Mouse (Mus musculus) lung, embryonic 15.5 days (tissue): ENCODE data around the gene Panx1. TPM values are rescaled to one million over a fixed set of nuclear protein-coding genes. Genes with fewer than 3 reads are reported as not detected.
A peak's percentile ranks its signal among the peaks of the same experiment; 100 is the strongest.

Experiments used
- ATAC-seq: fragments of 200-750 bp; cut with Nextera tagmentation; 2 replicates; pipeline ENCODE4 v1.8.0; 2017; ENCODE audit warnings: moderate number of reproducible peaks, borderline replicate concordance; ENCODE audit not compliant: low FRiP score, low TSS enrichment; ENCODE audit errors: extremely low read depth
- H3K27ac ChIP-seq: fragments of 300-500 bp; sonication (generic); 2 replicates; pipeline ENCODE4 v1.5.1; 2015; ENCODE audit warnings: moderate library complexity, mild to moderate bottlenecking, inconsistent platforms
- H3K27me3 ChIP-seq: fragments of 300-500 bp; sonication (generic); 2 replicates; pipeline ENCODE4 v1.6.1; 2015; ENCODE audit warnings: inconsistent platforms
- H3K36me3 ChIP-seq: fragments of 300-500 bp; sonication (generic); 2 replicates; pipeline ENCODE4 v1.6.1; 2015; ENCODE audit warnings: inconsistent platforms
- H3K4me1 ChIP-seq: fragments of 300-500 bp; sonication (generic); 2 replicates; pipeline ENCODE4 v1.6.1; 2015; ENCODE audit warnings: inconsistent platforms
- H3K4me2 ChIP-seq: fragments of 300-500 bp; sonication (generic); 2 replicates; pipeline ENCODE4 v1.6.1; 2015; ENCODE audit warnings: inconsistent platforms, mild to moderate bottlenecking, moderate library complexity
- H3K4me3 ChIP-seq: fragments of 300-500 bp; sonication (generic); 2 replicates; pipeline ENCODE4 v1.5.1; 2015; ENCODE audit warnings: mild to moderate bottlenecking, inconsistent platforms
- H3K9ac ChIP-seq: fragments of 300-500 bp; sonication (generic); 2 replicates; pipeline ENCODE4 v1.6.1; 2015; ENCODE audit warnings: inconsistent platforms
- H3K9me3 ChIP-seq: fragments of 300-500 bp; sonication (generic); 2 replicates; pipeline ENCODE4 v1.6.1; 2016; ENCODE audit warnings: inconsistent platforms
- WGBS: fragments of 180-500 bp; shearing (Covaris S2); methylation state at CpG from one replicate; pipeline ENCODE4 v1.1.7; 2015; 5-methylcytosine and 5-hydroxymethylcytosine counted together
- polyA plus RNA-seq: library from polyadenylated mRNA; unstranded; fragments of >200 nt; fragmentation: Nextera tagmentation; extraction: Ambion mirVana; gene quantifications from 2 replicates; pipeline ENCODE4 v1.2.1, GENCODE M21; 2015

The Panx1 gene
- polyA plus RNA-seq, 1 experiment from 2014 or later = 31.7 TPM

GRCm38 (mm10) chr9:15036807-15037206, 8.5 kb downstream of the Panx1 start:
- ATAC-seq = no peak
- 49% methylated on average over 4 of the region's 4 CpGs for WGBS
- Histone ChIP-seq H3K4me3 (no peak overlapping the region), H3K36me3 (no peaks in the 10 kb centered on the region), H3K27ac (no peak overlapping the region), H3K27me3 (no peaks in the 10 kb centered on the region), H3K4me2 (no peak overlapping the region), H3K9me3 (no peaks in the 10 kb centered on the region), H3K4me1 (peaks cover 17% of the 10 kb centered on the region), H3K9ac (no peak overlapping the region)

GRCm38 (mm10) chr9:15036405-15036804, 8.9 kb downstream of the Panx1 start:
- H3K4me1 ChIP-seq = peaks cover 17% of the 10 kb centered on the region
- WGBS = 90% methylated on average over 2 of the region's 2 CpGs
- H3K9me3 ChIP-seq = no peaks in the 10 kb centered on the region
- H3K27me3 ChIP-seq = no peaks in the 10 kb centered on the region
- no peak overlapping the region for H3K4me2 ChIP-seq
- ATAC-seq = no peak
- no peak overlapping the region for H3K9ac ChIP-seq
- H3K27ac ChIP-seq = no peak overlapping the region
- H3K4me3 ChIP-seq = no peak overlapping the region
- no peaks in the 10 kb centered on the region for H3K36me3 ChIP-seq

GRCm38 (mm10) chr9:15035979-15036378, 9.3 kb downstream of the Panx1 start:
- WGBS = 92% methylated on average over 7 of the region's 7 CpGs
- H3K27me3 ChIP-seq = no peaks in the 10 kb centered on the region
- H3K36me3 ChIP-seq = no peaks in the 10 kb centered on the region
- H3K27ac ChIP-seq = no peak overlapping the region
- H3K4me3 ChIP-seq = no peak overlapping the region
- H3K9ac ChIP-seq = no peak overlapping the region
- ATAC-seq = no peak
- H3K4me2 ChIP-seq = no peak overlapping the region
- no peaks in the 10 kb centered on the region for H3K9me3 ChIP-seq
- H3K4me1 ChIP-seq = peaks cover 18% of the 10 kb centered on the region

GRCm38 (mm10) chr9:15034546-15035273, 10.6 kb downstream of the Panx1 start:
- no peaks in the 10 kb centered on the region for H3K9me3 ChIP-seq
- H3K9ac ChIP-seq = no peak overlapping the region
- ATAC-seq = no peak
- no peak overlapping the region for H3K27ac ChIP-seq
- no peaks in the 10 kb centered on the region for H3K27me3 ChIP-seq
- 66% methylated on average over 7 of the region's 7 CpGs for WGBS
- no peak overlapping the region for H3K4me3 ChIP-seq
- no peak overlapping the region for H3K4me2 ChIP-seq
- H3K4me1 ChIP-seq = peaks cover 24% of the 10 kb centered on the region
- no peaks in the 10 kb centered on the region for H3K36me3 ChIP-seq

- Histone ChIP-seq H3K27ac (no peak overlapping the region), H3K36me3 (no peaks in the 10 kb centered on the region), H3K9me3 (no peaks in the 10 kb centered on the region), H3K9ac (no peak overlapping the region), H3K4me1 (peaks cover 24% of the 10 kb centered on the region), H3K4me3 (no peak overlapping the region), H3K27me3 (no peaks in the 10 kb centered on the region), H3K4me2 (no peak overlapping the region)
- 65% methylated on average over 5 of the region's 5 CpGs for WGBS
- ATAC-seq = no peak
These were observed 11.6 kb downstream of the Panx1 start for GRCm38 (mm10) chr9:15033568-15034160.

GRCm38 (mm10) chr9:15032797-15033196, 12.5 kb downstream of the Panx1 start:
- no peaks in the 10 kb centered on the region for H3K27me3 ChIP-seq
- no peaks in the 10 kb centered on the region for H3K36me3 ChIP-seq
- ATAC-seq = no peak
- H3K4me1 ChIP-seq = peaks cover 23% of the 10 kb centered on the region
- H3K4me3 ChIP-seq = no peak overlapping the region
- no peak overlapping the region for H3K9ac ChIP-seq
- no peak overlapping the region for H3K27ac ChIP-seq
- no peak overlapping the region for H3K4me2 ChIP-seq
- no peaks in the 10 kb centered on the region for H3K9me3 ChIP-seq
- WGBS = 89% methylated on average over 4 of the region's 4 CpGs

GRCm38 (mm10) chr9:15030771-15031170, 14.5 kb downstream of the Panx1 start:
- no peak overlapping the region for H3K4me3 ChIP-seq
- peaks cover 19% of the 10 kb centered on the region for H3K4me1 ChIP-seq
- H3K9me3 ChIP-seq = no peaks in the 10 kb centered on the region
- no peaks in the 10 kb centered on the region for H3K36me3 ChIP-seq
- 33% methylated on average over 8 of the region's 8 CpGs for WGBS
- no peak overlapping the region for H3K4me2 ChIP-seq
- ATAC-seq = peak; percentile 82; the same call in 1 of the 2 replicates
- H3K27ac ChIP-seq = 0 out of 2 replicates have a peak overlapping the region, but pooled peaks have one; percentile 30
- H3K27me3 ChIP-seq = no peaks in the 10 kb centered on the region
- H3K9ac ChIP-seq = no peak overlapping the region

GRCm38 (mm10) chr9:15029025-15029727, 16.1 kb downstream of the Panx1 start:
- no peaks in the 10 kb centered on the region for H3K36me3 ChIP-seq
- peaks cover 12% of the 10 kb centered on the region for H3K4me1 ChIP-seq
- no peak overlapping the region for H3K4me2 ChIP-seq
- no peak for ATAC-seq
- H3K27me3 ChIP-seq = no peaks in the 10 kb centered on the region
- H3K4me3 ChIP-seq = no peak overlapping the region
- H3K9ac ChIP-seq = no peak overlapping the region
- no peak overlapping the region for H3K27ac ChIP-seq
- H3K9me3 ChIP-seq = no peaks in the 10 kb centered on the region
- WGBS = 56% methylated on average over 5 of the region's 5 CpGs

- Histone ChIP-seq H3K36me3 (no peaks in the 10 kb centered on the region), H3K4me1 (peaks cover 7% of the 10 kb centered on the region), H3K27ac (no peak overlapping the region), H3K9me3 (no peaks in the 10 kb centered on the region), H3K4me3 (no peak overlapping the region), H3K4me2 (no peak overlapping the region), H3K27me3 (no peaks in the 10 kb centered on the region), H3K9ac (no peak overlapping the region)
- no peak for ATAC-seq
- WGBS = 69% methylated on average over 3 of the region's 3 CpGs
These were observed 17.6 kb downstream of the Panx1 start for GRCm38 (mm10) chr9:15027725-15028124.

- Histone ChIP-seq H3K4me2 (no peak overlapping the region), H3K36me3 (no peaks in the 10 kb centered on the region), H3K27me3 (no peaks in the 10 kb centered on the region), H3K4me1 (no peaks in the 10 kb centered on the region), H3K9me3 (no peaks in the 10 kb centered on the region), H3K4me3 (no peak overlapping the region), H3K9ac (no peak overlapping the region), H3K27ac (no peak overlapping the region)
- WGBS = 85% methylated on average over 1 of the region's 1 CpGs
- ATAC-seq = no peak
These were observed 22.2 kb downstream of the Panx1 start for GRCm38 (mm10) chr9:15023049-15023448.

GRCm38 (mm10) chr9:15021156-15021555, 24.1 kb downstream of the Panx1 start:
- Histone ChIP-seq H3K9ac (no peak overlapping the region), H3K36me3 (no peaks in the 10 kb centered on the region), H3K4me2 (no peak overlapping the region), H3K27me3 (no peaks in the 10 kb centered on the region), H3K9me3 (no peaks in the 10 kb centered on the region), H3K27ac (no peak overlapping the region), H3K4me1 (no peaks in the 10 kb centered on the region), H3K4me3 (no peak overlapping the region)
- no peak for ATAC-seq
- WGBS = 85% methylated on average over 9 of the region's 9 CpGs

GRCm38 (mm10) chr9:15020561-15021080, 24.7 kb downstream of the Panx1 start:
- no peaks in the 10 kb centered on the region for H3K36me3 ChIP-seq
- no peak for ATAC-seq
- H3K27me3 ChIP-seq = no peaks in the 10 kb centered on the region
- no peaks in the 10 kb centered on the region for H3K9me3 ChIP-seq
- no peak overlapping the region for H3K4me3 ChIP-seq
- H3K9ac ChIP-seq = no peak overlapping the region
- no peak overlapping the region for H3K27ac ChIP-seq
- H3K4me2 ChIP-seq = no peak overlapping the region
- 93% methylated on average over 5 of the region's 5 CpGs for WGBS
- H3K4me1 ChIP-seq = no peaks in the 10 kb centered on the region
